Mouse (Mus musculus) megakaryocyte, embryonic 14.5 days (primary cell): ENCODE results near the gene Dtx1.

ENCODE experiments used
- FLI1 ChIP-seq: IDR thresholded peaks from 2 replicates; pipeline ENCODE4 v1.6.1; 2012; ENCODE audit warnings: low read length, inconsistent platforms, mixed read lengths
- GATA1 ChIP-seq: IDR thresholded peaks from 3 replicates; pipeline ENCODE4 v1.6.1; 2012; ENCODE audit warnings: mixed read lengths, low read length, inconsistent platforms, borderline replicate concordance

- TF ChIP-seq GATA1 (no peak), FLI1 (no peak)
Observed at GRCm38 (mm10) chr5:120710826-120711248, 890 bp downstream of the Dtx1 start.
